Mouse (Mus musculus): ENCODE measurements at regions not wholly inside any gene's neighbourhood (a gene's known extent, or its start where the extent isn't known, plus 50 kb on each side); places are given as distances from the start of the nearest gene placed in this dataset.

DNA sequence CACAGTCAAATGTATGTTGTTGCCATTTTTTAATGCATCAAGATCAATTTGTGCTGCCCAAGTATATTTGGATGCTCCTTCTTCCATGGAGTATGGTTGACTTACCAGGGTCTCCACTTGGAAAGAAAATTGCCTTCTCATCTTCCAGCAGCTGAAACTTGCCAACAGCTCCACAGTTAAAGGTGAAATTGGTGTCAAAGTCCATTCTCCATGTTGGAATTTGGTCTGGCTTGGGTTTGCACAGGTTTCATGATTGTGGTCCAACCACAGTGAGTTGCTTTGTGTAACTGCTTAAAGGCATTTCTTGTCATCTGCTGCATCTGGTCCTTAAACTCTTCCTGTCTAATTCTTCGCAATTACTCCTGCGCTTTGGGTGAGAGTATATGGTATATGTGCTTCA is 634.3 kb downstream of the Nup35 start:
- TF ChIP-seq CTCF (IDR thresholded peaks at IDR 0.05; ENCODE audit: borderline replicate concordance, extremely low read depth, insufficient read depth, insufficient read length) (no peak), POLR2A (IDR thresholded peaks at IDR 0.05; ENCODE audit: borderline replicate concordance, extremely low read depth, insufficient read depth, insufficient read length, poor library complexity, severe bottlenecking) (no peak)
- no peak for DNase-seq (ENCODE audit: low read depth)

DNA sequence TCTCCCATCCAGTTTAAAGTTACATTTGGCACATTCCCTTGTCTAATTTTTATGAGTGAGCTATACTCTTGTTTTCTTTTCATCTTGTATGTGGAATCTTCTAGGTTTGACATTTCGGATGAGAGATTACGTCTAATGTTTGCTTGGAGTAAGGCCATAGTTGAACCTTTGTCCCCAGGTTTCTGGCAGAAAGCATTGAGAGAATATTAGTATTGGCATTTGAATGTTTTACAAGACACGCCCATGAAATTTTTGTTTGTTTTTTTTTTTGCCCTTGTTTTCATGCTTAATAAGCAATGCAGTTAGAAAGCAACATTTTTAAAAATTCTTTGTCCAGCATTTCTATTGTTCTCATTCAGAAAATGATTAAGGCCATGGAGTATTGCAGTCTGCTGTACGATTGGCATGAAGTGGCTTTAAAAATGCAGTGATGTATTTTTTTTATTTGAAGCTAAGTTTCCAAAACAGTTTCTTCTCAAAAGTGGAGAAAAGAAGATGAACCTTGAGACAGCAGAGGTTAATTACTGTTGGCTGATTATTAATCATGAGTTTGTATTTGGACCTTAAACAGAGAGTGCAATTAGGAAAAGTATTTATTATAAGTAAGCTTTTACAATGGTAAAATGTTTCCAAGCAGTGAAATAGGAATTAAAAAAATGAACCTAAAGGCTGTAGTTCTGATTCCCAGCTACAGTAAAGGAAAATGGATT is 645.2 kb downstream of the Nup35 start:
- TF ChIP-seq POLR2A (IDR thresholded peaks at IDR 0.05; ENCODE audit: borderline replicate concordance, extremely low read depth, insufficient read depth, insufficient read length, poor library complexity, severe bottlenecking) (no peak), CTCF (IDR thresholded peaks at IDR 0.05; ENCODE audit: borderline replicate concordance, extremely low read depth, insufficient read depth, insufficient read length) (no peak)
- no peak for DNase-seq (ENCODE audit: low read depth)

DNA sequence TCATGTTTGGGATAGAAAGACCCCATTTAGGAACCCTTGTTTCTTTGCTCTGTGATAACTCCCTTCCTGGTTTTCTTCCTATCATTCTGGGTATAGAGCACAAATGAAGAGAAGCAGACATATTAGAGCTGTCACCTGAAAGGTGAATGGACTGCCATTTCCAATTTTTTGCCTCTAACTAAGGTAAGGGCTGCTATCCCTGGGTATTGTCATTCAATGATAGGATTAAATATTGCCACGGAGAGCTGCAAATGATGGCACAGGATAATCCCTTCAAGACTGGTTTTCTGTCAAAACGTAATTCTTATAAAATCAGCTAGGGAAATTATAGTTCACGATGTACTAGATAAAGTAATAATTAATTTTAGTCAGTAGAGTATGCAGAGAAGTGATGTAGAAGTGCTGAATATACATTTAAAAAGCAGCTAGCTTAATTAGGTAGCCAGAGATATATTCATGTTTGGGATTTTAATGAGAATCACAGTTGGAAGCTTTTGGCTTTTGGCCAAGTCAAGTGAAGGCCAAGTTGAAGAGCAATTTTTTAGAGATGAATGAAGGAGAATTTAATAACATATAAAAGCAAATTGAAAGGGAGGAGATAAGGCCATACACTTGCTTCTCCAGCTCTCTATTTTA is 652.3 kb downstream of the Nup35 start:
- DNase-seq (ENCODE audit: low read depth) = peak; percentile 76
- TF ChIP-seq POLR2A (IDR thresholded peaks at IDR 0.05; ENCODE audit: borderline replicate concordance, extremely low read depth, insufficient read depth, insufficient read length, poor library complexity, severe bottlenecking) (no peak), CTCF (IDR thresholded peaks at IDR 0.05; ENCODE audit: borderline replicate concordance, extremely low read depth, insufficient read depth, insufficient read length) (no peak)

DNA sequence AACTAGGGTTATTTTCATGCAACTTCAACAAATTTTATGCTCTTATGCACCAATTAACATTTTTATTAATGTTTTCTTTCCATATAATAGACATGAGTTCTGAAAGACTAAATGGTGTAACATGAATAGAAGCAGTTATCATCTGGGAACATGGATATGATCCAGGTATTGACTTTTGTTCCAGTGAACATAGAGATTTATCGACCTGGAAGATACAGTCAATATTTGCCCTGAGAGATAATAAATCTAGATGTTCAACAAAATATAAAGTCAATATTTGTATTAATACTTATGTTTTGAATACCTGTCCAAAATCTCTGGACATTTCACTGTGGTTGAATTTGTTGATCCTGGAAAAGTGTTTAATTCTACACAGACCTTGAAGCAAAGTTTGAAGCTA is 653.9 kb downstream of the Nup35 start:
- TF ChIP-seq CTCF (IDR thresholded peaks at IDR 0.05; ENCODE audit: borderline replicate concordance, extremely low read depth, insufficient read depth, insufficient read length) = no peak
- TF ChIP-seq POLR2A (IDR thresholded peaks at IDR 0.05; ENCODE audit: borderline replicate concordance, extremely low read depth, insufficient read depth, insufficient read length, poor library complexity, severe bottlenecking) = no peak
- DNase-seq (ENCODE audit: low read depth) = peak; percentile 3

DNA sequence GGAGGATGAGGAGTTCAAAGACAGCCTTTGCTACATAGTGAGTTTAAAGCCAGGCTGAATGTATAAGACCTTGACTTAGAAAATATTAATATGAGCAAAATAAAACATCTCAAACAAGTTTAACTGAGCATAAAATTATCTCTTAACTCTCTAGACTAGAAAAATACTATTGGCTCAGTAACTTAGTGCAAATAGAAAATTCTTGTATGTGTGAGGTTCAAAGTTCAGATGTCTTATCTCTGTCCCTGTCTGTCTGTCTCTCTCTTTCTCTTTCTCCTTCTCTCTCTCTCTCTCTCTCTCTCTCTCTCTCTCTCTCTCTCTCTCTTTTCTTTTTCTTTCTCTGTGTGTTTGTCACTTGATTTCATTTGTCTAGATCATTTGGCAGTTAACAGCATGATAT is 655.5 kb downstream of the Nup35 start:
- no peak for DNase-seq (ENCODE audit: low read depth)
- TF ChIP-seq CTCF (IDR thresholded peaks at IDR 0.05; ENCODE audit: borderline replicate concordance, extremely low read depth, insufficient read depth, insufficient read length) = no peak
- no peak for TF ChIP-seq POLR2A (IDR thresholded peaks at IDR 0.05; ENCODE audit: borderline replicate concordance, extremely low read depth, insufficient read depth, insufficient read length, poor library complexity, severe bottlenecking)

DNA sequence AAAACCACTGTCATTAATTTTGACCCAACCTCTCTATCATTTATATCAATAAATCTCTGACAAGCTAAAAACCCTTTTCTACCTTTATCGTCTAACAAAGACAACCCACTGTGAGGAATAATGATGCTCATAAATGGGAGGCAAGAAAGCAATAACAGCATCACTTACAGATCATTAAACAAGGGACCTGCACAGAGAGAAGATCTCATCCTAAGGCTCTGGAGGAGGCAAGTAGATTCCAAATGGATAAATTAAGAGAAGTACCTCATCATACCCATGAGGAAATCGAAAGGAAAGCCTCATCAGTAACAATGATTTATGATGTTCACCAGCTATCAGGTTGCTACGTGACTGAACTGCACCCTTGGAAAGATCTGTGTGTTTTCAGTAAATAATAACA is 670.4 kb downstream of the Nup35 start:
- TF ChIP-seq POLR2A (IDR thresholded peaks at IDR 0.05; ENCODE audit: borderline replicate concordance, extremely low read depth, insufficient read depth, insufficient read length, poor library complexity, severe bottlenecking) (no peak), CTCF (IDR thresholded peaks at IDR 0.05; ENCODE audit: borderline replicate concordance, extremely low read depth, insufficient read depth, insufficient read length) (no peak)
- peak; percentile 5 for DNase-seq (ENCODE audit: low read depth)

DNA sequence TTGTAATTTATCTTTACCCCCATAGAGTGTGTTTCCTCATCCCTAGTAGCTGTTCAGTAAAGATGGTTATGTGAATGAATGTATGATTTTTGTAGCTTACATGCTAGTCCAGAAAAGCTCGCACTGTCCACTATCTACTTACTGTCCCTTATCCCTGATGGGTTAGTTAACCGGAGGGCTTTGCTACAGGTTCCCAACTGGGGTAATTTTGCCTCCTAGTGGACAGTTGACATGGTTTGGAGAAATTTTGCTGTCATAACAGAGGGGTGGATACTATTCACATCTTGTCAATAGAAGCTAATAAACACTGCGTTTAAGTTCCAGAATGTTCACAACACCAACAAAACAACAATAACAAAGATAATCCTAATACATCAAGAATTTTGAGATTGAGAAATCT is 711.6 kb downstream of the Nup35 start:
- TF ChIP-seq POLR2A (IDR thresholded peaks at IDR 0.05; ENCODE audit: borderline replicate concordance, extremely low read depth, insufficient read depth, insufficient read length, poor library complexity, severe bottlenecking) (no peak), CTCF (IDR thresholded peaks at IDR 0.05; ENCODE audit: borderline replicate concordance, extremely low read depth, insufficient read depth, insufficient read length) (peak; percentile 3; the same call in 1 of the 2 replicates)
- no peak for DNase-seq (ENCODE audit: low read depth)

DNA sequence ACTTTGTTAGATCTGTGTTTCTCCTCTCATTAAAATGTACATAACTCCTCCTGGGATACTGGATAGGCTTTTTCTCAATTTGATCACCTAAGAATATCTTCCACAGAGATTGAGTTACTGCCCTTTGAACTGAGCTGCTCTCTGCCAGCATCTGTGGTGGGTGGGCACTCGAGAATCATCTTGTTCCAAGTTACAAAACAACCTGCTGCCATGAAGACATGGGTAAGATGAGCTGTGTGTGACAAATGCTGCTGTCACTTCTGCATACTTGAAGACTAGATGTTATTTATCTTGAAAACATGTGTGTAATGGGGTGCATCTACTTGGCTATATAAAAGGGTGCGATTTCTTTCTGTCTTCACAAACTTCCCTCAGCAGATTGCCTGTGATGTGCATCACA is 716.0 kb upstream of the Zfp804a start:
- no peak for DNase-seq (ENCODE audit: low read depth)
- TF ChIP-seq POLR2A (IDR thresholded peaks at IDR 0.05; ENCODE audit: borderline replicate concordance, extremely low read depth, insufficient read depth, insufficient read length, poor library complexity, severe bottlenecking) = no peak
- no peak for TF ChIP-seq CTCF (IDR thresholded peaks at IDR 0.05; ENCODE audit: borderline replicate concordance, extremely low read depth, insufficient read depth, insufficient read length)

DNA sequence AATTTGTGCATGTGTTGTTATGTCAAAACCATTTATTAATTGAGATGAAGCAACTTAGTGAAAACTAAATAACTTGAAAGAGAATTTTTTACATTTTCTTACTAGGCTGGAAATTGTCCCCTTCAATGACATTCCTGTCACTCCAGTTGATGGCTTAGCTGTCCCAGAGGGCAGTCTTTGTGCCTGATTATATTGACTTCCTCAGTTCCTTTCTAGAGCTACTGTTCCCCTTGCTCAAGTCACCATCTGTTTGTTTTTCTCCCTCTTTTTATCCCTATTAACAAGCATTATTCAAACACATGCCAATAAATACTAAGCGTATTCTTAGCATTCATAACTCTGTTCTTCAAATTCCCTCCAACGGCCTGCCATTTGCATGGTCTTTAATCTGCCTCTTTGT is 712.6 kb upstream of the Zfp804a start:
- TF ChIP-seq CTCF (IDR thresholded peaks at IDR 0.05; ENCODE audit: borderline replicate concordance, extremely low read depth, insufficient read depth, insufficient read length) (no peak), POLR2A (IDR thresholded peaks at IDR 0.05; ENCODE audit: borderline replicate concordance, extremely low read depth, insufficient read depth, insufficient read length, poor library complexity, severe bottlenecking) (no peak)
- DNase-seq (ENCODE audit: low read depth) = peak; percentile 31

Measured in brain, embryonic 14.5 days (tissue).